Mouse (Mus musculus): ENCODE measurements around the gene Plb1. TPM values are rescaled to one million over a fixed set of nuclear protein-coding genes. Genes with fewer than 3 reads are reported as not detected.
A peak's percentile ranks its signal among the peaks of the same experiment; 100 is the strongest.

The Plb1 gene
- polyA plus RNA-seq, 1 experiment from 2014 or later: not detected

DNA sequence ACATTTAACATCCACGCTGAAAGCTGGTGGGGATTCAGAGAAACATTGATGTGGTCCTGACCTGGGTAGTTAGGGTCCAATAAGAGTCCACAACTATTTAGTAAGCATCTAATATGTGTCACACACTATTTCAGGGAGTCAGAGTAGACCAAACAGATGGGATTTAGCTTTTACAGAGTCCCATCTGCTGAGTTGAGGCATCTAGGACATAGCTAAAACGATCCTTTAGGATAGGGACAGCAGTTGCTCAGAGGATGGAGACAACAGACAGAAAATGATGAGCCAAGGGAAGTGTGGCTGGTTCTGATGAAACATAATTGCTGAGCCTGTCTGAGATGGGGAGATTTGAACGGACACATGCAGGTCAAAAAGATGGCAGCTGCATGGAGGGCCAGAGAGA lies 106.3 kb downstream of the Plb1 start:
- Histone ChIP-seq H3K4me1 (replicated peaks) (peaks cover 8% of the 10 kb centered on the region; the same call in 1 of the 2 replicates), H3K36me3 (no peaks in the 10 kb centered on the region), H3K4me2 (no peak overlapping the region), H3K4me3 (no peak overlapping the region), H3K27me3 (no peaks in the 10 kb centered on the region), H3K27ac (replicated peaks) (no peak overlapping the region), H3K9ac (no peak overlapping the region), H3K9me3 (no peaks in the 10 kb centered on the region)
- ATAC-seq (ENCODE audit: low FRiP score, low read depth): no peak
- WGBS: 75% methylated on average over 3 of the region's 3 CpGs

DNA sequence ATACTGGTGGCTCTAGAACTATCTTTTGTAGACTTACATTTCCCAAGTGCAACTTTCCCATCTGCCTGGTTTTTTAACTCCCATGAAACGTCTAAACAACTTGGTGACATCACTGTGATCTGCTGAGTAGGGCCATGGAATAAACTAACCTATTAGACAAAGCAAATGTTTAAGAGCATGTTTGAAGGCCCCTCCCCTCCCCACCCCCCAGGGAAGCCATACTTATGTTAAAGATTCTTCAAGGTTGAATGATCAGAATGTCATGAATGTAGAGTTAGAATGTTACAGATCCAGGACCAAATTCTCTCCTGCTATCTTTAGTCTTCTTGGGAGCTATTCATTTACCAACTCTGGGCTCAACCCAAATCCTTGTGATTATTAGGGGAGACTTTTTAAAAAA lies 107.7 kb downstream of the Plb1 start:
- no peak overlapping the region for H3K27ac ChIP-seq (replicated peaks)
- H3K9ac ChIP-seq: no peak overlapping the region
- no peak overlapping the region for H3K4me2 ChIP-seq
- no peaks in the 10 kb centered on the region for H3K27me3 ChIP-seq
- H3K36me3 ChIP-seq: no peaks in the 10 kb centered on the region
- no peaks in the 10 kb centered on the region for H3K9me3 ChIP-seq
- WGBS: 81% methylated on average over 1 of the region's 1 CpGs
- ATAC-seq (ENCODE audit: low FRiP score, low read depth): no peak
- H3K4me1 ChIP-seq (replicated peaks): peaks cover 4% of the 10 kb centered on the region; the same call in 1 of the 2 replicates
- H3K4me3 ChIP-seq: no peak overlapping the region

DNA sequence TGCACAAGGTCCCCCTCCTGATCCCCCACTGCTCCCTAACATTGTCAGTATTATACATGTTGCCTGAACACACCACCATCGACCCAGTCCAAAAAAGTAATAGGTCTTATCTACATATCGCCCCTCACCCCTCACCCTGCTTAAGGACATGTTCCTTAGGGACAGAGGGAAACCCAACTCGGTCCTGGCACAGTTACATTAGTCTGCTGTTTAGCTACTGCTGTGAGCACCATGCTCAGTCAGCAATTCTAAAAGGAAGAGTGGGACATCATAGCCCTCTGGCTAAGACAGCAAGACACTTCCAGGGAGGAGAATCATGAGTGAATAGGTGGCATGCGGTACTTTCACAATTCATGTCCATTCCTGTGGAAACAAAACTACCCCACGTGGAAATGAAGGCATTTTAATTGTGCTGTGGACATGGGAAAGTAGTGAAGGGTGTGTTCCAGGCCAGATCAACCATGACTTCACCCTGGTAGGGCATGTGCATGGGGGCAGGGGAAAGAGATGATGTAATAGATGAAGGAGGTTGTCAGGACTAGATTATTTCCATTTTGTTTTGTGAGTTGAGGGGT lies 110.3 kb downstream of the Plb1 start:
- H3K36me3 ChIP-seq: no peaks in the 10 kb centered on the region
- H3K27me3 ChIP-seq: no peaks in the 10 kb centered on the region
- WGBS: 69% methylated on average over 5 of the region's 5 CpGs
- no peaks in the 10 kb centered on the region; the same call in 1 of the 2 replicates for H3K4me1 ChIP-seq (replicated peaks)
- no peak overlapping the region for H3K4me2 ChIP-seq
- no peaks in the 10 kb centered on the region for H3K9me3 ChIP-seq
- no peak for ATAC-seq (ENCODE audit: low FRiP score, low read depth)
- H3K27ac ChIP-seq (replicated peaks): no peak overlapping the region
- no peak overlapping the region for H3K4me3 ChIP-seq
- H3K9ac ChIP-seq: no peak overlapping the region

- H3K9ac ChIP-seq: no peak overlapping the region
- H3K4me2 ChIP-seq: no peak overlapping the region
- no peak overlapping the region for H3K4me3 ChIP-seq
- no peaks in the 10 kb centered on the region for H3K9me3 ChIP-seq
- ATAC-seq (ENCODE audit: low FRiP score, low read depth): peak; percentile 92
- H3K27me3 ChIP-seq: no peaks in the 10 kb centered on the region
- H3K4me1 ChIP-seq (replicated peaks): no peaks in the 10 kb centered on the region; the same call in 1 of the 2 replicates
- H3K36me3 ChIP-seq: no peaks in the 10 kb centered on the region
- WGBS: 29% methylated on average over 10 of the region's 10 CpGs
- peak overlapping the region; percentile 41 for H3K27ac ChIP-seq (replicated peaks)
These were observed 113.8 kb downstream of the Plb1 start for GRCm38 (mm10) chr5:32346025-32346912.

- H3K9me3 ChIP-seq: no peaks in the 10 kb centered on the region
- no peak overlapping the region for H3K27ac ChIP-seq (replicated peaks)
- ATAC-seq (ENCODE audit: low FRiP score, low read depth): no peak
- 79% methylated on average over 3 of the region's 3 CpGs for WGBS
- no peaks in the 10 kb centered on the region for H3K36me3 ChIP-seq
- no peak overlapping the region for H3K9ac ChIP-seq
- H3K27me3 ChIP-seq: no peaks in the 10 kb centered on the region
- H3K4me1 ChIP-seq (replicated peaks): no peaks in the 10 kb centered on the region; the same call in 1 of the 2 replicates
- H3K4me2 ChIP-seq: no peak overlapping the region
- H3K4me3 ChIP-seq: no peak overlapping the region
These were observed 117.2 kb downstream of the Plb1 start for GRCm38 (mm10) chr5:32349718-32350117.

DNA sequence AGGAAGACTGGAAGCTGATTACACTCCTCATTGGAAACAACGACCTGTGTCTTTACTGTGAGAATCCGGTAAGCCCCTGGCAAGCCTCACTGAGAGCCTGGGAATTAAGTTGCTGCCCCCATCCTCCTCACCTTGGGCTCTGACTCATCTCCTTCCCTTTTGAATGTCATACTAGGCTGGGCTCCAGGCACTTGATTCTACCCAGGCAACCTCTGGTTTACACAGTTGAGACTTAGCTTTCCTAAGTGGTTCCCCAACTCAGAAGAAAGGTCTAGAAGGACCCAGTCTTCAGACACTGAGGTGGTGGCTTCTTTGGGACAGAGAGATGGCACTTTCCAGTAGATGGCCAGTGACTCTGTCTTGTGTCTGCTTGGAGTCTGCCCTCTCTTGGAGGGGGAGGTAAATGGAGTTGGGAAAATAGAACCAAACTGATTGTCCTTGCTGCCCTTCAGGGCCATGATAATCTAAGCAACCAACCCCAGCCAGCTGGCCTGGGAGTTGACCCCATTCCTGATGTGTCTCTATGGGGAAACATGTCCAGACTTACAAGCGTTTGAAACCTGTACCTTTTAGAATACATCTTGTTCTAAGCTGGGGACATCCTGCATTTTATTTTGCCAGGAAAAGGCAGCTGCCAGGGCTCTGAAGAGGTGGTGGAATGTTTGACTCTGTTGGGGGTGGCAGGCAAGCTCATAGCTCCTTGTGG lies 118.2 kb downstream of the Plb1 start:
- H3K9ac ChIP-seq: no peak overlapping the region
- H3K9me3 ChIP-seq: no peaks in the 10 kb centered on the region
- ATAC-seq (ENCODE audit: low FRiP score, low read depth): no peak
- no peak overlapping the region for H3K27ac ChIP-seq (replicated peaks)
- no peaks in the 10 kb centered on the region for H3K36me3 ChIP-seq
- 92% methylated on average over 3 of the region's 3 CpGs for WGBS
- H3K4me1 ChIP-seq (replicated peaks): no peaks in the 10 kb centered on the region; the same call in 1 of the 2 replicates
- H3K4me2 ChIP-seq: no peak overlapping the region
- no peak overlapping the region for H3K4me3 ChIP-seq
- no peaks in the 10 kb centered on the region for H3K27me3 ChIP-seq

GRCm38 (mm10) chr5:32351721-32352465 lies 119.4 kb downstream of the Plb1 start:
- Histone ChIP-seq H3K27me3 (no peaks in the 10 kb centered on the region), H3K4me1 (replicated peaks) (no peaks in the 10 kb centered on the region), H3K4me2 (no peak overlapping the region), H3K9ac (no peak overlapping the region), H3K9me3 (no peaks in the 10 kb centered on the region), H3K36me3 (no peaks in the 10 kb centered on the region), H3K4me3 (no peak overlapping the region), H3K27ac (replicated peaks) (no peak overlapping the region)
- no peak for ATAC-seq (ENCODE audit: low FRiP score, low read depth)
- 78% methylated on average over 4 of the region's 4 CpGs for WGBS

DNA sequence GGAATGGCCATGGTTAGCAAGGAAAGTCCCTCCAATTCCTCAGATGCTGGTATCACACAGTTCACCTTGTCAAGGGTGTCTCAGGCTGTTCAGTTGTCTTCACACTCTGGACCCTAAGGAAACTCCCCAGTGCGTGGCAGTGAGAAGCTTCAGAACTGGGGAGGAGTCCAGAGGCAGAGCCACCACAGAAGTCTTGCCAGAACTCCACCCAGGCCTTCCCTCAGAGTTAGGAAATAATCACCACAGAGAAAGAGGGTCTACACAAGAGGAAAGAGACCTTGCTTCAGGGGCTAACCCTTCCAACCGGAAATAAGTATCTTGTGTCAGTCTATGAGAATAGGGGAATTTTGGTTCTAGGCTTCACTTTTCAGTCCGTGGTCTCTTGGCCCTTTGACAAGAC lies 120.3 kb downstream of the Plb1 start:
- 79% methylated on average over 3 of the region's 3 CpGs for WGBS

GRCm38 (mm10) chr5:32353280-32353679 lies 120.8 kb downstream of the Plb1 start:
- H3K4me2 ChIP-seq: no peak overlapping the region
- no peaks in the 10 kb centered on the region for H3K4me1 ChIP-seq (replicated peaks)
- H3K36me3 ChIP-seq: no peaks in the 10 kb centered on the region
- no peaks in the 10 kb centered on the region for H3K9me3 ChIP-seq
- no peak overlapping the region for H3K27ac ChIP-seq (replicated peaks)
- ATAC-seq (ENCODE audit: low FRiP score, low read depth): no peak
- no peaks in the 10 kb centered on the region for H3K27me3 ChIP-seq
- 75% methylated on average over 2 of the region's 2 CpGs for WGBS
- no peak overlapping the region for H3K4me3 ChIP-seq
- no peak overlapping the region for H3K9ac ChIP-seq

More for the DNA sequence above, 120.3 kb downstream of the Plb1 start:
- Histone ChIP-seq H3K9me3 (no peaks in the 10 kb centered on the region), H3K27me3 (no peaks in the 10 kb centered on the region), H3K4me3 (no peak overlapping the region), H3K27ac (replicated peaks) (no peak overlapping the region), H3K9ac (no peak overlapping the region), H3K4me1 (replicated peaks) (no peaks in the 10 kb centered on the region), H3K36me3 (no peaks in the 10 kb centered on the region), H3K4me2 (no peak overlapping the region)
- ATAC-seq (ENCODE audit: low FRiP score, low read depth): no peak

GRCm38 (mm10) chr5:32360511-32360910 lies 128.0 kb downstream of the Plb1 start:
- H3K4me2 ChIP-seq: no peak overlapping the region
- 91% methylated on average over 4 of the region's 4 CpGs for WGBS
- no peak for ATAC-seq (ENCODE audit: low FRiP score, low read depth)
- no peak overlapping the region for H3K4me3 ChIP-seq
- H3K9me3 ChIP-seq: no peaks in the 10 kb centered on the region
- H3K36me3 ChIP-seq: no peaks in the 10 kb centered on the region
- no peaks in the 10 kb centered on the region for H3K27me3 ChIP-seq
- no peak overlapping the region for H3K27ac ChIP-seq (replicated peaks)
- no peak overlapping the region for H3K9ac ChIP-seq
- no peaks in the 10 kb centered on the region for H3K4me1 ChIP-seq (replicated peaks)

DNA sequence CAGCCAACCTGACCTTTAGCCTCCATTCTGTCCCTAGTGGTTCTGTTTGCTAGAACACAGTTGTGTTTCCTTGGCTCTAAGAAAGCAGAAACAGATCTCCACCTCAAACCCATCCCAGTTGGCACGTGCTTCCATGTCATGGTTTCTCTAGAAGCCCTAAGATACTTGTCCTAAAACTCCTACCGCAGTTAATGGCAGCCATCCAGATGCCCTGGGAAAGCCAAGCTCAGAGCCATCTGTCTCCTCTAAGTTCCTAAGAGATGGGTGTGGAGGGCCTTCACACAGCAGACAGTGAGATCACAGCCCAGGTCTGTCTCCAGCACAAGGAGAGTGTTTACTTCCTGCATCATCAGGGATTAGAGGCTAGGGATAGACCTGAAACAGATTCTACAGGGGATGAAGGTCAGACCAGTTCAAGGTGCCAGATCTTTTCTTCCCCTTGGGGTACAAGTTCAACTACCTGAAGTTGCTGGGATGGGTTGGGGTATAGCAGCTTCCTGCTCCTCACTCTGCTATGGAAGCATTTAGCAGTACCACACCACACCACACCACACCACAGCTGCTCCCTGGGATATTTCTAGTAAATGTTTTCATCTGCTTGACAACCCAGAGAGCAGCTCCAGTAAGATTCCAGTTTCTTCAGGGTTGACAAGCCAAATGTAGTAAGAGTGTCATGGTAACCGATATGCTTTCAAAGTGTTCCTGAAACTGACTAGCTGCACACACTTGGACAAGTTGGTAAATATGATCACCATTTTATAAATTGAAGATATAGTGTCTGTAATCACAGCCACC lies 129.1 kb downstream of the Plb1 start:
- Histone ChIP-seq H3K27me3 (0 out of 2 replicates have a peak, but pooled peaks cover under 1% of the 10 kb centered on the region), H3K4me3 (no peak overlapping the region), H3K9ac (no peak overlapping the region), H3K4me2 (no peak overlapping the region), H3K9me3 (no peaks in the 10 kb centered on the region), H3K4me1 (replicated peaks) (no peaks in the 10 kb centered on the region), H3K27ac (replicated peaks) (no peak overlapping the region), H3K36me3 (no peaks in the 10 kb centered on the region)
- WGBS: 80% methylated on average over 3 of the region's 3 CpGs
- ATAC-seq (ENCODE audit: low FRiP score, low read depth): no peak
